Mouse (Mus musculus) stomach, embryonic 15.5 days (tissue): ENCODE measurements at regions not wholly inside any gene's neighbourhood (a gene's known extent, or its start where the extent isn't known, plus 50 kb on each side); places are given as distances from the start of the nearest gene placed in this dataset.
A peak's percentile ranks its signal among the peaks of the same experiment; 100 is the strongest.

Experiments
- ATAC-seq: fragments of 200-750 bp; cut with Nextera tagmentation; 2 replicates; pipeline ENCODE4 v1.8.0; 2017; ENCODE audit warnings: low read depth, moderate number of reproducible peaks, moderate TSS enrichment; ENCODE audit not compliant: insufficient read depth, low FRiP score
- H3K27ac ChIP-seq: fragments of 300-500 bp; sonication (generic); 2 replicates; pipeline ENCODE4 v1.5.1; 2015; ENCODE audit warnings: mild to moderate bottlenecking, inconsistent platforms
- H3K27me3 ChIP-seq: fragments of 300-500 bp; sonication (generic); replicated peaks from 2 replicates; pipeline ENCODE4 v1.6.1; 2015; ENCODE audit warnings: inconsistent platforms
- H3K36me3 ChIP-seq: fragments of 300-500 bp; sonication (generic); 2 replicates; pipeline ENCODE4 v1.6.1; 2015; ENCODE audit warnings: inconsistent platforms
- H3K4me1 ChIP-seq: fragments of 300-500 bp; sonication (generic); 2 replicates; pipeline ENCODE4 v1.6.1; 2015; ENCODE audit warnings: inconsistent platforms
- H3K4me2 ChIP-seq: fragments of 300-500 bp; sonication (generic); 2 replicates; pipeline ENCODE4 v1.6.1; 2015; ENCODE audit warnings: mild to moderate bottlenecking, inconsistent platforms
- H3K4me3 ChIP-seq: fragments of 300-500 bp; sonication (generic); replicated peaks from 2 replicates; pipeline ENCODE4 v1.5.1; 2015; ENCODE audit warnings: inconsistent platforms
- H3K9ac ChIP-seq: fragments of 300-500 bp; sonication (generic); 2 replicates; pipeline ENCODE4 v1.6.1; 2015; ENCODE audit warnings: inconsistent platforms
- H3K9me3 ChIP-seq: fragments of 300-500 bp; sonication (generic); 2 replicates; pipeline ENCODE4 v1.6.1; 2016; ENCODE audit warnings: inconsistent platforms
- WGBS: fragments of 180-500 bp; shearing (Covaris S2); methylation state at CpG from one replicate; pipeline ENCODE4 v1.1.7; 2015; 5-methylcytosine and 5-hydroxymethylcytosine counted together

DNA sequence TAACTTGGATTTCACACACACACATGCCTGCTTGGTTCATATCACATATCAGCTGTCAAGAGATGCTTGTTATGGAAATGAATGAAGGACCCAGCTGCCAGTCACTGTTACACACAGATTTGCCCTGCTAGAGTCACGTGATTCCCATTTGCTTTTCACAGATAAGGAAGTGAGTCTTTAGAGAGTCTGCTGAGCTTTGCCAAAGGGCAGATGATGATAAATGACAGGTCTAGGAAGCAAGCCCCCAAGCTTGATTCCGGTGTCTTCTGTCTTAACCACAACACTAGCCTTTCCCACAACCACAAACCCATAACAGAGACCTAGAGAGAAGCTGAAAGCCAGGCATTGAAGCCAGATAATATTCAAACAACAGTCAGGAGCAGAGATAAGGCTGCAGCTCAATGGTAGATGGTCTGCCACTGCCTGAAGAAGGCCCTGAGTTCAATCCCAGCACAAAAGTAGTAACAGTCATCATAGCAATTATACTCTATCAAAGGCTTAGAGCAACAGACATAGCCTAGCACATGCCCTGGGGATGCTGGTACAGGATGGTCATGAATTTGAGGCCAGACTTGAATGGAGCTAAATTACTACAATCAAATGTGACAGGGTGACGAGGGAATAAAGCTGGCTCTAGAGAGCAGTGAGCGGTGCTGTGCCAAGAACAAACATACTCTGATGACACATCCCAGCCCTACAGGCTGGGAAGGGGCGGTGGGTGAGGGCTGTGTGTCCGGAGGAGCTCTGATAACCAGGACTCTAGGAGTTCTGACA, 89.0 kb upstream of the H2afz start:
- Histone ChIP-seq H3K4me2 (no peak overlapping the region), H3K36me3 (no peaks in the 10 kb centered on the region), H3K27me3 (0 out of 2 replicates have a peak, but pooled peaks cover 2% of the 10 kb centered on the region), H3K4me3 (no peak overlapping the region), H3K27ac (no peak overlapping the region), H3K9me3 (no peaks in the 10 kb centered on the region), H3K9ac (no peak overlapping the region), H3K4me1 (no peaks in the 10 kb centered on the region)
- ATAC-seq, result no peak
- 56% methylated on average over 6 of the region's 6 CpGs for WGBS

- 0 out of 2 replicates have a peak, but pooled peaks cover 6% of the 10 kb centered on the region for H3K27me3 ChIP-seq
- H3K4me2 ChIP-seq, result no peak overlapping the region
- H3K9ac ChIP-seq, result no peak overlapping the region
- no peak for ATAC-seq
- H3K27ac ChIP-seq, result no peak overlapping the region
- H3K9me3 ChIP-seq, result no peaks in the 10 kb centered on the region
- whole genome bisulfite sequencing, result 32% methylated on average over 7 of the region's 7 CpGs
- no peak overlapping the region for H3K4me3 ChIP-seq
- H3K4me1 ChIP-seq, result no peaks in the 10 kb centered on the region
- no peaks in the 10 kb centered on the region for H3K36me3 ChIP-seq
These were observed 86.2 kb upstream of the H2afz start for GRCm38 (mm10) chr3:137778113-137778512.

GRCm38 (mm10) chr3:137780029-137780428, 84.3 kb upstream of the H2afz start:
- no peak for ATAC-seq
- Histone ChIP-seq H3K4me2 (peak overlapping the region; percentile 19; the same call in 1 of the 2 replicates), H3K27ac (no peak overlapping the region), H3K4me1 (no peaks in the 10 kb centered on the region), H3K27me3 (0 out of 2 replicates have a peak, but pooled peaks cover 6% of the 10 kb centered on the region), H3K9ac (no peak overlapping the region), H3K9me3 (no peaks in the 10 kb centered on the region), H3K36me3 (no peaks in the 10 kb centered on the region), H3K4me3 (no peak overlapping the region)
- 5% methylated on average over 11 of the region's 11 CpGs for WGBS

DNA sequence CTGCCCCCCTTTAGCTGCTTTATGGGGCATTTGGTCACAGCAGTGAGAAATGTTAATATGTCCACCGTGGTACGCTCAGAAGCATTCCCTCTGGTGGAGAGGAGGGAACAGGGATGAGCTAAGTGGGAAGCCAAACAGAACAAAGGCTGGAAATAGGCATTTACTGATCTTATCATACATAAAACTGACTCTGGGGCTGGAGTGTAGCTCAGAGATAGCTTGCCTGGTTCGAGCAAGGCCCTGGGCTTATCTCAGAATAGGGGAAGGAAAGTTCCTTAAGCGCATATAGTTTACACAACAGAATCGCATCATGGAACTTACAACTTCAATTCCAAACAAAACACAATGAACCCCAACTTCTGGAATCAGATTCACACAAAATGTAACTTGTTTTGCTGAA, 81.5 kb upstream of the H2afz start:
- Histone ChIP-seq H3K36me3 (no peaks in the 10 kb centered on the region), H3K4me3 (no peak overlapping the region), H3K27me3 (0 out of 2 replicates have a peak, but pooled peaks cover 6% of the 10 kb centered on the region), H3K4me1 (no peaks in the 10 kb centered on the region), H3K9ac (no peak overlapping the region), H3K9me3 (no peaks in the 10 kb centered on the region), H3K4me2 (no peak overlapping the region), H3K27ac (no peak overlapping the region)
- WGBS, result 68% methylated on average over 5 of the region's 5 CpGs
- ATAC-seq, result no peak

DNA sequence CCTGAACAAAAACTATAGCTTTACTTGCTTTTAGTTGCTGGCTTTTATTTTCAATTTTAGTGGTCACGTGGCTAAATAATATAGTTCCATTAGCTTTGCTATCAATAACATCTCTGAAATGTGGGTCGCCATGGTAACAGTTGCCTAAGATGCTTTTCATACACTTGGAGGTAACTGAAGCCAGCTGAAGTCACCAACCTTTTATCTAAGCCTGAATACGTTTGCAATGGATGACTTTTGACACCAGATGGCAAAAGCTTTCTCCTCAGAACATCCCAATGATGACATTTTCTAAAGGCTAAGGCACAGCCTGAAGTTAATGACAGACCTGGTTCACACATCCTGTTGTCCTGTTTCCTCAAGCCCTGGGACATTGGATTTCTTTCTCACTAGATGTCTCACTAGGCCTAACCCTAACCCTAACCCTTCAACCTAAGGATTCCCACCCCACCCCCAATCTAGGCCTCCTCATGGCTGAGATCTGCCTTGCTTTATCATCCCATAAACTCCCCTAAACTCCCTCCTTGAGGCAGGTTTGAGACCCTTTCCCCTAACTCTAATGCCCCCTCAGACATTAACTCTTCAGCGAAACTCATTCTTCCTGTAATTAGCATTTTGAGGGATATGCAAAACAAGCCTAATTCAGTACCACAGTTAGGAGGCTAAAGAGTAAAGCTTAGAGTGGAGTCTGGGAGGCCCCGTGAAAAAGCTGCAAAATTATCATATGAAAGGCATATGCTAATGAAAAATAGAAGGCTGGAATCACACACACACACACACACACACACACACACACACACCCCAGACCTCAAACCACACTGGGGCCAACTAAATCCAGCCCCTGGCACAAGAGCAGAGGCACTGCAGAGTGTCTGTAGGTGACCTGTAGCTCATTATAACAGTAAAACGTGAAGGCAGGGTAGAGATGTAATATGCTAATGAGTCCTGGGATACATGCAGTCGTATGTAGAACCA, 80.1 kb upstream of the H2afz start:
- ATAC-seq, result no peak
- Histone ChIP-seq H3K27me3 (0 out of 2 replicates have a peak, but pooled peaks cover 6% of the 10 kb centered on the region), H3K4me2 (no peak overlapping the region), H3K4me1 (no peaks in the 10 kb centered on the region), H3K9me3 (no peaks in the 10 kb centered on the region), H3K9ac (no peak overlapping the region), H3K36me3 (no peaks in the 10 kb centered on the region), H3K27ac (no peak overlapping the region), H3K4me3 (no peak overlapping the region)
- WGBS, result 62% methylated on average over 7 of the region's 7 CpGs

GRCm38 (mm10) chr3:137785224-137785623, 79.1 kb upstream of the H2afz start:
- Histone ChIP-seq H3K4me2 (no peak overlapping the region), H3K9me3 (no peaks in the 10 kb centered on the region), H3K36me3 (no peaks in the 10 kb centered on the region), H3K27me3 (0 out of 2 replicates have a peak, but pooled peaks cover 4% of the 10 kb centered on the region), H3K4me1 (no peaks in the 10 kb centered on the region), H3K4me3 (no peak overlapping the region), H3K27ac (no peak overlapping the region), H3K9ac (no peak overlapping the region)
- ATAC-seq, result no peak; the same call in 1 of the 2 replicates
- WGBS, result 59% methylated on average over 7 of the region's 7 CpGs

- H3K27me3 ChIP-seq, result no peaks in the 10 kb centered on the region
- no peak overlapping the region for H3K27ac ChIP-seq
- no peak overlapping the region for H3K4me2 ChIP-seq
- ATAC-seq, result no peak
- no peaks in the 10 kb centered on the region for H3K36me3 ChIP-seq
- no peaks in the 10 kb centered on the region for H3K9me3 ChIP-seq
- H3K4me1 ChIP-seq, result no peaks in the 10 kb centered on the region
- no peak overlapping the region for H3K4me3 ChIP-seq
- no peak overlapping the region for H3K9ac ChIP-seq
- WGBS, result 78% methylated on average over 2 of the region's 2 CpGs
These were observed 78.4 kb upstream of the H2afz start for GRCm38 (mm10) chr3:137785871-137786270.

DNA sequence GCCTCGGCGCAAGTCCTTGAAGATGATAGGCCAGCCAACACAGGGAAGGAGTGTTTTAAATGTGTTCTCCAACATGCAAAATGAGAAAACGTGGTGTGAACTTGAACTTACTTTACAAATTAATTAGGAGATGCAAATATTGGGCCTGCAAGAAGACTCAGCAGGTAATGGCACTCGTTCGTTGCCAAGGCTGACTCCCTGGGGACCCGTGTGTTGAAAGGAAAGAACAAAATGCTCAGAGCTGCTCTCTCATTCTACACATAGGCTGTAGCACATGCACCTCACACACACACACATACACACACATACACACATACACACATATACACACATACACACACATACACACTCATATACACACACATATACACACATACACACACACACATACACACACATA, 74.6 kb upstream of the H2afz start:
- no peak overlapping the region for H3K27ac ChIP-seq
- no peaks in the 10 kb centered on the region for H3K9me3 ChIP-seq
- no peak overlapping the region for H3K9ac ChIP-seq
- no peaks in the 10 kb centered on the region for H3K36me3 ChIP-seq
- H3K27me3 ChIP-seq, result no peaks in the 10 kb centered on the region
- no peak for ATAC-seq
- WGBS, result 85% methylated on average over 6 of the region's 6 CpGs
- H3K4me1 ChIP-seq, result no peaks in the 10 kb centered on the region
- H3K4me3 ChIP-seq, result no peak overlapping the region
- H3K4me2 ChIP-seq, result no peak overlapping the region

GRCm38 (mm10) chr3:137790340-137790739, 73.9 kb upstream of the H2afz start:
- Histone ChIP-seq H3K36me3 (no peaks in the 10 kb centered on the region), H3K27me3 (no peaks in the 10 kb centered on the region), H3K4me3 (no peak overlapping the region), H3K4me2 (no peak overlapping the region), H3K9ac (no peak overlapping the region), H3K4me1 (no peaks in the 10 kb centered on the region), H3K9me3 (no peaks in the 10 kb centered on the region), H3K27ac (no peak overlapping the region)
- ATAC-seq, result no peak
- WGBS, result 68% methylated on average over 7 of the region's 7 CpGs

DNA sequence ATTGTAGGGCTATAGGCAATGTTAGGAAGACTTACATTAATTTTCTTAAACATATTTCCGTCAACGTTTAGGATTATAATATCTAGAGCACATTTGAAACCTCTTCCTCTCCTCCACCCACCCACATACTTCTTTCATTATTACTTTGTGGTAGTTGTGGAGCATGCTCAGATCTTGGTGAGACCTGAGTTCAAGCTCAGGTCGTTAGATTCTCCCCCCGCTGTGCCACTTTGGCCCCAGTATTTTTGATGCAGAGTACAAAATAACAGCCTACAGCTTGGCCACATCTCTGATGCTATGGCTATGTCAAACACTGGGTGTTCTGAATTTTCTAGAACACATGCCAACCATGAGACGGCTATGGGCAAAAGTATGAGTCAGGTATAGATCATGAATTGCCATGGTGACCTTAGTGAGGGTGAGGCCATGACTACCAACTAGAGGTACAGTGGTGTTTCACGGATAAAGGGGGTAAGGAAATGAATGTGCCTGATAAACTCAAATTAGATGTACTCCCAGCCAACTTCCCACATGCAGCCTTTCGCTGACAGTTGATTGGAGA, 68.5 kb upstream of the H2afz start:
- H3K9ac ChIP-seq, result no peak overlapping the region
- no peak for ATAC-seq
- H3K9me3 ChIP-seq, result no peaks in the 10 kb centered on the region
- no peak overlapping the region for H3K27ac ChIP-seq
- no peaks in the 10 kb centered on the region for H3K4me1 ChIP-seq
- H3K36me3 ChIP-seq, result no peaks in the 10 kb centered on the region
- H3K27me3 ChIP-seq, result no peaks in the 10 kb centered on the region
- no peak overlapping the region for H3K4me3 ChIP-seq
- no peak overlapping the region for H3K4me2 ChIP-seq
- WGBS, result 87% methylated on average over 7 of the region's 7 CpGs

- no peak overlapping the region for H3K4me2 ChIP-seq
- no peaks in the 10 kb centered on the region for H3K4me1 ChIP-seq
- WGBS, result 85% methylated on average over 4 of the region's 4 CpGs
- no peak for ATAC-seq
- H3K36me3 ChIP-seq, result no peaks in the 10 kb centered on the region
- no peaks in the 10 kb centered on the region for H3K27me3 ChIP-seq
- H3K9ac ChIP-seq, result no peak overlapping the region
- H3K9me3 ChIP-seq, result no peaks in the 10 kb centered on the region
- no peak overlapping the region for H3K4me3 ChIP-seq
- H3K27ac ChIP-seq, result no peak overlapping the region
These were observed 65.5 kb upstream of the H2afz start for GRCm38 (mm10) chr3:137798769-137799168.
